Mouse (Mus musculus) heart, embryonic 14.5 days (tissue): ENCODE measurements around the gene Tfeb. TPM values are rescaled to one million over a fixed set of nuclear protein-coding genes. Genes with fewer than 3 reads are reported as not detected.

Experiments used
- ATAC-seq: fragments of 200-750 bp; cut with Nextera tagmentation; 2 replicates; pipeline ENCODE4 v1.8.0; 2017; ENCODE audit warnings: low read depth, moderate TSS enrichment; ENCODE audit not compliant: insufficient number of reproducible peaks, insufficient read depth, low FRiP score
- H3K27ac ChIP-seq, 2 experiments: fragments of 200-500 bp in 1 of 2; fragments of 300-500 bp in 1 of 2; sonication (generic) in 1 of 2; replicated peaks in 1 of 2; 2 replicates each; pipeline ENCODE4 v1.5.1; 2012 to 2014; ENCODE audit warnings: low read depth in 2 of 2, low read length in 2 of 2, control low read depth in 1 of 2, mild to moderate bottlenecking in 1 of 2, mixed read lengths in 1 of 2; ENCODE audit not compliant: control insufficient read depth in 1 of 2, insufficient read depth in 1 of 2
- H3K27me3 ChIP-seq: fragments of 300-500 bp; sonication (generic); 2 replicates; pipeline ENCODE4 v1.6.1; 2014; ENCODE audit warnings: mild to moderate bottlenecking, low read length, control low read depth; ENCODE audit not compliant: control insufficient read depth, insufficient read depth
- H3K36me3 ChIP-seq: fragments of 300-500 bp; sonication (generic); 2 replicates; pipeline ENCODE4 v1.6.1; 2014; ENCODE audit warnings: mild to moderate bottlenecking, control low read depth, low read length, mixed read lengths; ENCODE audit not compliant: control insufficient read depth, insufficient read depth
- H3K4me1 ChIP-seq, 2 experiments: fragments of 200-500 bp in 1 of 2; fragments of 300-500 bp in 1 of 2; sonication (generic) in 1 of 2; 2 replicates each; pipeline ENCODE4 v1.6.1; 2012 to 2014; ENCODE audit warnings: low read length in 2 of 2, control low read depth in 1 of 2, mixed read lengths in 1 of 2; ENCODE audit not compliant: control insufficient read depth in 2 of 2, insufficient read depth in 2 of 2
- H3K4me2 ChIP-seq: fragments of 300-500 bp; sonication (generic); 2 replicates; pipeline ENCODE4 v1.6.1; 2014; ENCODE audit warnings: mild to moderate bottlenecking, low read length
- H3K4me3 ChIP-seq, 2 experiments: fragments of 200-500 bp in 1 of 2; fragments of 300-500 bp in 1 of 2; sonication (generic) in 1 of 2; 2 replicates each; pipeline ENCODE4 v1.5.1; 2012 to 2014; ENCODE audit warnings: low read length in 2 of 2, mild to moderate bottlenecking in 2 of 2, control low read depth in 1 of 2, low read depth in 1 of 2, moderate library complexity in 1 of 2; ENCODE audit not compliant: control insufficient read depth in 1 of 2, insufficient read depth in 1 of 2
- H3K9ac ChIP-seq: fragments of 300-500 bp; sonication (generic); 2 replicates; pipeline ENCODE4 v1.6.1; 2014; ENCODE audit warnings: mild to moderate bottlenecking, low read length
- H3K9me3 ChIP-seq: fragments of 300-500 bp; sonication (generic); 2 replicates; pipeline ENCODE4 v1.6.1; 2016; ENCODE audit warnings: low read length, control low read depth; ENCODE audit not compliant: control insufficient read depth
- WGBS: fragments of 180-500 bp; shearing (Covaris S2); extraction: QIAGEN DNeasy Blood & Tissue Kit; methylation state at CpG from one replicate; pipeline ENCODE4 v1.1.7; 2014; 5-methylcytosine and 5-hydroxymethylcytosine counted together
- polyA plus RNA-seq: library from polyadenylated mRNA; unstranded; fragments of >200 nt; fragmentation: Nextera tagmentation; extraction: Ambion mirVana; gene quantifications from 2 replicates; pipeline ENCODE4 v1.2.1, GENCODE M21; 2014

Gene Tfeb
- polyA plus RNA-seq, 1 experiment from 2014 or later: 21.2 TPM

DNA sequence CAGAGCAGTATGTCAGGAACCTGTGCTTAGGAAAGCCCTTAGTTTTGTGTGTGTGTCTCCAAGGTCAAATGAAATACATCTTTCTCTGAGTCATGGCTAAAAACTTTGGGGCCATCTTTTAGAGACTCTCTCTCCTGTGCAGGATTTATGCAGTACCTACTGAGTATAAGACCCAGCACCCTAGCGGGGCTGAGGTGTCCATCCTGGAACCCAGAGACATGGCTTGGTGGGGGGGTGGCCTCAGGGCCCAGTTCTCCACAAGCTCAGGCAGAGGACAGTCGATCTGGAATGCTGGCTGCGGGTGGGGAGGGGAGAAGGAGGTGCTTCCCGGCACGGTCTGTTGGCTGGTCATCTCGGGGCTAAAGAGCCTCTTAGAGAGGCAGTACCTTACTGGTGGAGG lies 19.5 kb downstream of the Tfeb start:
- peak overlapping the region; percentile 25; the same call in 1 of the 2 replicates for H3K9ac ChIP-seq
- peak overlapping the region; percentile 74 to 76 for H3K27ac ChIP-seq
- peaks cover 8% of the 10 kb centered on the region; the same call in 1 of the 2 replicates for H3K36me3 ChIP-seq
- 15% methylated on average over 6 of the region's 6 CpGs for WGBS
- peaks cover 35 to 59% of the 10 kb centered on the region in 2 experiments for H3K4me1 ChIP-seq
- H3K4me2 ChIP-seq: no peak overlapping the region
- no peaks in the 10 kb centered on the region for H3K27me3 ChIP-seq
- H3K9me3 ChIP-seq: no peaks in the 10 kb centered on the region; the same call in 1 of the 2 replicates
- no peak for ATAC-seq
- H3K4me3 ChIP-seq: no peak overlapping the region

DNA sequence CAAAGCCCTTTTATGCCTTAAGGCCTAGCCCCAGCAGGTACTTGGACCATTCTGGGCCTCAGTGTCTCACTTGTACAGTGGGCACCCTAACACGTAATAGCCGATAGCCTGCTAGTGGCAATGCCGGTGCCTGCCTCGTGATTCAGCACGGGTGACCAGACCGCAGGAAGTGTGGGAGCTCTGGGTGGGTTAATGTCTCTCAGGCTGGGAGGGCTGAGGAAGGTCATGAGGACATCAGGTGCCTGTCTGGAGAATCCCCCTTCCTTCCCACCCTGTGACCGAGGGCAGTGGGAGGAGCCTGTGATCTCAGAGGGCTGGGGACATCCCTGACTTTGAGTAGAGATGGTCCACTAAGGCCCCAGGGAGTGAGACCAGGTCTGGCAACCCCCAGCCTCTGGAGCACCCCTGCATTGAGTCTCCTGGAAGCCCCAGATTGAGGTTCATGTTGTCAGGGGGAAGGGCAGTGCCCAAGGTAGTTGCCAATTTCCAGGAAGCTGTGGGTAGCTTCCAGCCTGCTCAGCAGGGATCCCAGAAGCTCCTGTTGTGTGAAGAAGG lies 20.3 kb downstream of the Tfeb start:
- H3K27ac ChIP-seq: peak overlapping the region; percentile 74 to 76

DNA sequence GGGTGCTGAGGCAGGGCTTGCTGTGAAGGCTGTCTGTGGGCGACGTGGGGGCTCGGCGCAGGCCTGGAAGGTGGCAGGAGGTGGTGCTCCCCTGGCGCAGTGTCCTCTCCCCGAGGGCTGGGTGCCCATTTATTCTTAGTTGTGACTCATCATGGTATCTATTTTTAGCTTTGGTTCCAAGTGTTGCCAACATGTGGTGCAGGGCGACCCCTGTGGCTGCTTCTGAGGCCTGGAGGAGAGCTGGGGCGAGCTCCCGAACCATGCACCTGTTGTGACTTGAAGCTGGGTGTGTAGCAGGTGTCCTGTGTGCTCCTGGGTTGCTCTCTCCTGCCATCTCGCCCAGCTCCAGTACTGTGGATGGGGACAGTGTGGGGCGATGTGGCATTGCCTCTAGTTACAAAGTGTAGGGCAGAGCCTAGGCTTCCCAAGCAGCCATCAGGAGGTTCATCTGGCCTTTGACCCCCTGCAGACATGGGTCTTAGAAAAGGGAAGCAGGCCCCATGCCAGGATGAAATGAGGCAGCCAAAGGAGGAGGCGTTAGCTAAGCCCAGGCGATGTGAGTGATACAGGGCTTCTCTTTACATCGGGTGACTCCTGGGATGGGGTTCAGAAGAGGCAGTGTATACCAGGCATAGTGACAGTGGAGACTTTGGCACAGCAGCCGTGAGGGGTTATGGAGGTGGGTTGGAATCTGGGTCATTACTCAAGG lies 23.0 kb downstream of the Tfeb start:
- H3K4me2 ChIP-seq: peak overlapping the region; percentile 52
- 44% methylated on average over 15 of the region's 15 CpGs for WGBS

More for the DNA sequence above, 20.3 kb downstream of the Tfeb start:
- Histone ChIP-seq H3K4me1 (peaks cover 38 to 64% of the 10 kb centered on the region in 2 experiments), H3K9me3 (no peaks in the 10 kb centered on the region; the same call in 1 of the 2 replicates), H3K9ac (0 out of 2 replicates have a peak overlapping the region, but pooled peaks have one; percentile 25), H3K4me3 (no peak overlapping the region), H3K36me3 (peaks cover 3% of the 10 kb centered on the region; the same call in 1 of the 2 replicates), H3K4me2 (no peak overlapping the region), H3K27me3 (no peaks in the 10 kb centered on the region)
- 71% methylated on average over 7 of the region's 7 CpGs for WGBS
- ATAC-seq: no peak

DNA sequence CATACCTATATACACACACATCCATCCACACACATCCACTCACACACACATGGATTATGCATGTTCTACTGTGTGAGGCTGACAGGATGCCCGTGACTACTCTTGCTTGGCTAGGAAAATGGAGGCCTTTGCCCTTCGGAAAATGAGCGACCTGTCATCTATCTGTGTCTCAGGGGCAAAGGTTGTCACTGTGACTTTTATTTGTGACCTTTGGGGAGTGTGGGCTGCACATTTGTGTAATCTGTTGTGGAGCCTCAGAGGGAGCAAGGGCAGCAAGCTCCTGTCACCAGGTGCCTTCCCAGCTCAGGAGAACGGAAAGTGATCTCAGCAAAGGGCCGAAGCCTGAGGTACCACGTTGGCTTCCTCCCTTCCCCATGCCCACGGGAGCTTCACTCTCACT lies 25.2 kb downstream of the Tfeb start:
- no peaks in the 10 kb centered on the region for H3K27me3 ChIP-seq
- H3K27ac ChIP-seq: peak overlapping the region; percentile 90 to 93
- peak overlapping the region; percentile 29; the same call in 1 of the 2 replicates for H3K4me2 ChIP-seq
- no peak overlapping the region for H3K4me3 ChIP-seq
- H3K36me3 ChIP-seq: no peaks in the 10 kb centered on the region
- peaks cover 38 to 61% of the 10 kb centered on the region in 2 experiments for H3K4me1 ChIP-seq
- ATAC-seq: no peak
- H3K9ac ChIP-seq: peak overlapping the region; percentile 42
- WGBS: 71% methylated on average over 7 of the region's 7 CpGs
- no peaks in the 10 kb centered on the region for H3K9me3 ChIP-seq

More for the DNA sequence above, 23.0 kb downstream of the Tfeb start:
- H3K4me3 ChIP-seq: no peak overlapping the region
- peak overlapping the region; percentile 52 for H3K9ac ChIP-seq
- peak overlapping the region in 1 of 2 experiments; percentile 69; a peak in 3 of 4 replicates for H3K27ac ChIP-seq
- no peaks in the 10 kb centered on the region for H3K36me3 ChIP-seq
- no peaks in the 10 kb centered on the region; the same call in 1 of the 2 replicates for H3K9me3 ChIP-seq
- ATAC-seq: peak; percentile 17; the same call in 1 of the 2 replicates
- peaks cover 47 to 65% of the 10 kb centered on the region in 2 experiments for H3K4me1 ChIP-seq
- no peaks in the 10 kb centered on the region for H3K27me3 ChIP-seq

DNA sequence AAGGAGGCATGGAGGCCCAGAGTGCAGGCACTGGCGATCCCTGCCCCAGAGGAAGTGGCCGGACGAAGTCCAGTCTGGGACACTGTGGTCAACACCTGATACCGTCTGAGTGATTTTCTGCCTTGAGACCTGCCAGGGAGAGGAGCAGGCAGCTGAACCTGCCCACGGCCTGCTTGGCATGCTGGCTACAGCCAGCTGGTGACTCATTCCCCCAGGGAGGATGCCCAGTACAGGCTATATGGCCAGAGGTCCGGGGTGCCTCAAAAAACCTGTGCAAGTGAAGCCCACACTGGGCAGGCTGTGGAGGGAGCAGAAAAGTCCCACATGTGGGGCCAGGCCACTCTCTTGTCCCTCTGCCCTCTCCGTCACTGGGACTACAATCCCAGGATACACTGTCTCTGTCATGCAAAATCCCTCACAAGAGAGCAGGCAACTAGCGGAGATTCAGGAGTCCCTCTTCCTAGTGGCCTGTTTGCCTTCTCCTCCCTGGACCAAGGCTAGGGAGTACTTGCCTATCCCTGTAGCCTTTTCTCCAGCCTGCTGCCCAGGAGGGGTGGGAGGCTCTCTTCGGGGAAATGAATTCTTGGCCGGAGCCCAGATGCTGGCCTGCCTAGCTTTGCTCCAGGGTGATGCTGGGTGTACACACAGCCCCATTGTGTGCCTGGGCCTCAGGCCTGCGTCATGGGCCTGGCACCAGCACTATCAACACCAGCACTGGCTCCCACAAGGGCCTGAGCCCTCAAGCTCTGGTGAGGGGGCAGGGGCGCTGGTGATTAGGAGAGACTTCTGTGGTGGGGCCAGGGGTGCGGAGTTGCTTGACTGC lies 25.9 kb downstream of the Tfeb start:
- Histone ChIP-seq H3K4me1 (peaks cover 35 to 55% of the 10 kb centered on the region in 2 experiments), H3K9me3 (no peaks in the 10 kb centered on the region), H3K27me3 (no peaks in the 10 kb centered on the region), H3K4me2 (peak overlapping the region; percentile 29), H3K4me3 (no peak overlapping the region), H3K9ac (peak overlapping the region; percentile 42), H3K27ac (peak overlapping the region; percentile 90 to 93), H3K36me3 (no peaks in the 10 kb centered on the region)
- WGBS: 27% methylated on average over 13 of the region's 13 CpGs
- ATAC-seq: peak; percentile 89

DNA sequence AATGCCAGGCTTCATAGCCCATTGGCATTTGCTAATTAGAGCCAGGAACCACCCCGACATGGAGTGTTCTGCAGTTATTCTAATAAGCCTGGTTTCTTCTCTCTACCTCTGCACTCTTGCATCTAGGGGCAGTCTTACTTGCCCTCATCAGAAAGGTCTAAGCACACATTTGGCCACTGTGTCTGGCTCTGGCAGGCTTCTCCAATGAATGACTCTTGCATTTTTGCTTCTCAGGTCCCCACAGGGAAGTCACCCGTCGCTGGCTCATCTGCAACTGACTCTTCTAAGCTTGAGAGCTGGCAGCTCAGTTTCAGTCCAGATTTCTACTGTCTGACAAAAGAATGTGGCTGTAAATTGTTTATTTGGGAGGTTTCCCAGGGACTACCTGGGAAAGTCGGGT lies 29.2 kb downstream of the Tfeb start:
- Histone ChIP-seq H3K4me3 (no peak overlapping the region), H3K36me3 (no peaks in the 10 kb centered on the region), H3K4me1 (peaks cover 34 to 46% of the 10 kb centered on the region in 2 experiments), H3K27me3 (no peaks in the 10 kb centered on the region), H3K27ac (no peak overlapping the region), H3K9ac (no peak overlapping the region), H3K9me3 (no peaks in the 10 kb centered on the region), H3K4me2 (no peak overlapping the region)
- 69% methylated on average over 4 of the region's 4 CpGs for WGBS
- no peak for ATAC-seq

DNA sequence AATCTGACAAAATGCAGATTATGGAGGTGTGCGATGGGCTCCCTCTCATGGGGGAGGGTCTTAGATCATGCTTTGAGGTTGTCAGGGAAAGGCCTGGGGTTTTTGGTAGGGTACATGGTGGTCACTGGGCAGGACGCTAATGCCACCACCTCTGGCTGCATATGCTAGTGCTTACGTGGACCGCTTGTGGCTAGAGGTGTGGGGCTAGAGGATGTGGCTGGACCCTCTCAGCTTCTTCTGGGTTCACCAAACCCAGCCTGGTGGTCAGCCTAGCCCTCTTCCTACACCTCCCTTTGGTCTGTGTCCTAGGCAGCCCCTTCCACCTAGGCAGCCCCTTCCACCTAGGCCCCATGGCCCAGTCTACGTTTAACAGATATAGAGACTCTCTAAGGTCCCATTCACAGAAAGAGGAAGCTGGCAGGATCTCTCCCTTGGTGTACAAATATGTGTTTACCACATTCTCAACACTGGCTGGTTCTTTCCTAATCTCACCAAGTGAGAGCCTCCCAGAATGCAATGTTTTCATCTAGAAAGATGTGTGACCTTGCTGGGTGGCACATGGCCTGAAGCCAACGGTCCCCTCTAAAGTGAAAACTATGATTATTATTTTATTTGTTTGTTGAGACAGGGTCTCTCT lies 29.7 kb downstream of the Tfeb start:
- no peak for ATAC-seq
- H3K4me3 ChIP-seq: no peak overlapping the region
- H3K27ac ChIP-seq: no peak overlapping the region
- peaks cover 34 to 46% of the 10 kb centered on the region in 2 experiments for H3K4me1 ChIP-seq
- WGBS: 86% methylated on average over 6 of the region's 6 CpGs
- no peak overlapping the region for H3K9ac ChIP-seq
- no peaks in the 10 kb centered on the region for H3K36me3 ChIP-seq
- no peaks in the 10 kb centered on the region for H3K27me3 ChIP-seq
- no peaks in the 10 kb centered on the region for H3K9me3 ChIP-seq
- H3K4me2 ChIP-seq: no peak overlapping the region
